Mouse (Mus musculus) megakaryocyte, embryonic 14.5 days (primary cell): ENCODE results near the gene Gm42517.

Experiments used
- FLI1 ChIP-seq: IDR thresholded peaks from 2 replicates; pipeline ENCODE4 v1.6.1; 2012; ENCODE audit warnings: low read length, inconsistent platforms, mixed read lengths
- GATA1 ChIP-seq: IDR thresholded peaks from 3 replicates; pipeline ENCODE4 v1.6.1; 2012; ENCODE audit warnings: mixed read lengths, low read length, inconsistent platforms, borderline replicate concordance

- no peak for TF ChIP-seq GATA1
- no peak for TF ChIP-seq FLI1
These were observed 22.0 kb upstream of the Gm42517 start for GRCm38 (mm10) chr5:108389744-108390143.
